Mouse (Mus musculus): ENCODE measurements around the gene Arrdc5. TPM values are rescaled to one million over a fixed set of nuclear protein-coding genes. Genes with fewer than 3 reads are reported as not detected.

The Arrdc5 gene
- total and polyA plus RNA-seq, 3 experiments: not detected

DNA sequence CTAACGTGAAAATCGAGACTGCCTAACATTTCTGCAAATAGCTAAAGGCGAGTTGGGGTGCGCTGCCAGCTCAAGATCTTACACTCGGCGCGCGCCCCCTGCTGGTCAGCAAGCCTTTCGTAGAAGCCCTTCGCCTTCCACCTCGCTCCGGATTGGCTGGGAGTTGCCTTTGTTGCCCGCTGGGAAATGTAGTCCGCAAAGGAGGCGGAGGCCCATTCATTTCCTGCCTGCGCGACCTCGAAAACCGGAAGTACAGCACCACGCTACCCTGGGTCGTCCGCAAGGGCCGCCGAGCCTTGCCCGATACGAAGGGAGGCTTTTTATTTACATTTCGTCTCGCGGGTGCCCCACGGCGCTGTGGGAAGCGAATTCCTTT lies 44.2 kb downstream of the Arrdc5 start:
- Histone ChIP-seq H3K9me3 (replicated peaks; ENCODE audit: insufficient read depth, low read length) (no peaks in the 10 kb centered on the region), H3K27ac (ENCODE audit: control insufficient read depth, low read depth, low read length) (peak overlapping the region; percentile 95), H3K36me3 (ENCODE audit: control insufficient read depth in 1 of 2, insufficient read depth in 2 of 2, low read length in 2 of 2) (peaks cover 0 to 28% of the 10 kb centered on the region in 2 experiments; a peak in 3 of 4 replicates), H3K79me2 (ENCODE audit: control insufficient read depth, insufficient read depth, low read length, poor library complexity) (peaks cover 39% of the 10 kb centered on the region), H3K4me1 (ENCODE audit: control insufficient read depth in 1 of 2, insufficient read depth in 2 of 2, low read length in 2 of 2) (peaks cover 0 to 38% of the 10 kb centered on the region in 2 experiments; a peak in 2 of 4 replicates), H3K9ac (ENCODE audit: control insufficient read depth, low read depth, low read length, poor library complexity, severe bottlenecking) (peak overlapping the region; percentile 86), H3K4me3 (ENCODE audit: control insufficient read depth in 1 of 2, insufficient read depth in 1 of 2, low read depth in 2 of 2, low read length in 2 of 2) (peak overlapping the region; percentile 57 to 67), H3K27me3 (ENCODE audit: control insufficient read depth in 1 of 2, insufficient read depth in 2 of 2, low read length in 2 of 2) (no peaks in the 10 kb centered on the region)
- DNase-seq (ENCODE audit: low read depth, low spot score): peak; percentile 99
- TF ChIP-seq E2F4 (IDR thresholded peaks at IDR 0.05; ENCODE audit: borderline replicate concordance, low read depth, low read length) (no peak), JUND (IDR thresholded peaks at IDR 0.05; ENCODE audit: low read depth, low read length) (no peak), SMC3 (IDR thresholded peaks at IDR 0.05; ENCODE audit: low read depth, low read length) (peak; percentile 65), KAT2A (conservative IDR thresholded peaks at IDR 0.05; ENCODE audit: low read depth, low read length) (peak; percentile 90), RAD21 (IDR thresholded peaks at IDR 0.05; ENCODE audit: low read depth, low read length) (peak; percentile 63), CHD1 (IDR thresholded peaks at IDR 0.05; ENCODE audit: low read depth, low read length) (peak; percentile 75; the same call in 1 of the 2 replicates), UBTF (IDR thresholded peaks at IDR 0.05; ENCODE audit: borderline replicate concordance, insufficient read depth, low read depth, low read length) (no peak), MAX (IDR thresholded peaks at IDR 0.05; ENCODE audit: low read length) (no peak; the same call in 1 of the 2 replicates), MAZ (IDR thresholded peaks at IDR 0.05; ENCODE audit: low read depth, low read length) (0 out of 2 replicates have a peak, but pooled peaks have one; percentile 12), ZNF384 (IDR thresholded peaks at IDR 0.05; ENCODE audit: low read depth, low read length) (no peak; the same call in 1 of the 2 replicates), SIN3A (IDR thresholded peaks at IDR 0.05; ENCODE audit: low read length) (peak; percentile 60; the same call in 1 of the 2 replicates), USF2 (IDR thresholded peaks at IDR 0.05; ENCODE audit: borderline replicate concordance in 1 of 2, insufficient read depth in 1 of 2, low read depth in 1 of 2, low read length in 2 of 2) (no peak), POLR2A (IDR thresholded peaks at IDR 0.05; ENCODE audit: control insufficient read depth in 1 of 2, insufficient read depth in 1 of 2, low read depth in 1 of 2, low read length in 2 of 2, poor library complexity in 1 of 2) (peak; percentile 79 to 84; a peak in 3 of 4 replicates), NRF1 (IDR thresholded peaks at IDR 0.05; ENCODE audit: insufficient read depth, low read depth, low read length, poor library complexity, severe bottlenecking) (peak; percentile 35; the same call in 1 of the 2 replicates), MYB (IDR thresholded peaks at IDR 0.05; ENCODE audit: low read depth, low read length) (no peak), ELF1 (IDR thresholded peaks at IDR 0.05; ENCODE audit: low read depth, low read length) (peak; percentile 96), NELFE (IDR thresholded peaks at IDR 0.05; ENCODE audit: low read depth, low read length) (peak; percentile 73), ZC3H11A (IDR thresholded peaks at IDR 0.05; ENCODE audit: low read depth, low read length) (peak; percentile 58), CTCF (IDR thresholded peaks at IDR 0.05 in 2 of 3, conservative IDR thresholded peaks at IDR 0.05 in 1 of 3; ENCODE audit: control insufficient read depth in 1 of 3, insufficient read depth in 1 of 3, low read depth in 2 of 3, low read length in 3 of 3, poor library complexity in 1 of 3, severe bottlenecking in 1 of 3) (peak; percentile 54 to 96 (median 96)), EP300 (IDR thresholded peaks at IDR 0.05; ENCODE audit: low read depth in 1 of 2, low read length in 2 of 2) (0 out of 4 replicates have a peak, but pooled peaks of 1 of the 2 experiments have one; percentile 1), ETS1 (IDR thresholded peaks at IDR 0.05; ENCODE audit: low read depth, low read length) (0 out of 2 replicates have a peak, but pooled peaks have one; percentile 12), TCF12 (IDR thresholded peaks at IDR 0.05; ENCODE audit: low read depth, low read length) (peak; percentile 24; the same call in 1 of the 2 replicates), HCFC1 (IDR thresholded peaks at IDR 0.05; ENCODE audit: low read depth, low read length) (peak; percentile 94)

Measured in MEL (cell line).